Mouse (Mus musculus) urinary bladder, postnatal 4 days (tissue): Measurements from ENCODE around the gene Ak5.
"Not testable (repeated sequence)": the region's sequence is repeated elsewhere in the genome, so short reads cannot be mapped to it uniquely, and the experiment has no call there.

Experiments
- DNase-seq, 2 experiments: peaks; one replicate each; pipeline ENCODE4 v3.0.0; 2021 to 2022; ENCODE audit warnings: low spot score in 2 of 2

The Ak5 gene

DNA sequence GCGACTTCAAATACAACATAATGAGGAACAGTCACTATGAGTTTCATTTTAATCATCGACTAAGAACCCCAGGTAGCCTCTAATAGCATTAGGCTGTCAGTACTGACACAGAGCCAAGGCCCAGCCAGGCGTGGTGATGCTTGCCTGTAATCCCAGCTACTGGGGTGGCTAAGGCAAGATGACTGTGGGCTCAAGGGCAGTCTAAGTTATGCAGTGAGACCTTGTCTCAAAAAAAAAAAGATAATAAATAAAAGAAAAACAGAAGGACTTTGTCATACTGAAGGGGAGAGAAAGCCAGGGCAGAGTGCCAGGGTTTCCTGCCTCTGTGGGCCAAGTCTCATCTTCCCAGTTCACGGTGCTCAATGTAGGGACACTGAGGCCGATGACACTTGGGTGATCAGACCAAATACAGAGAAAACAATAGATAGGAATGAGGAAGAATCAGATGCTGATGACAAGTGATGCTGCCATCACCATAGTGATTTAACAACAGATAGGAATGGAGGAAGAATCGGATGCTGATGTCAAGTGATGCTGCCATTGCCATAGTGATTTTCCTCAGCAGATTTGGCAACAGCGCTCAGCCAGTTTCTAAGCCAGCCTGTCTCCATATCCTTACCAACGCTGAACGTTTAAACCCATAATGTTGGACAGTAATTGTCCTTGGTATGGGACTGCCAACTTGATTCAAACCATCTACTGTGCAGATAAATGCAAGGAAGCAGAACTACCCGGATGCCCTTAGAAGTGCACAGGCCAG, 42.9 kb downstream of the Ak5 start:
- no peak for DNase-seq

DNA sequence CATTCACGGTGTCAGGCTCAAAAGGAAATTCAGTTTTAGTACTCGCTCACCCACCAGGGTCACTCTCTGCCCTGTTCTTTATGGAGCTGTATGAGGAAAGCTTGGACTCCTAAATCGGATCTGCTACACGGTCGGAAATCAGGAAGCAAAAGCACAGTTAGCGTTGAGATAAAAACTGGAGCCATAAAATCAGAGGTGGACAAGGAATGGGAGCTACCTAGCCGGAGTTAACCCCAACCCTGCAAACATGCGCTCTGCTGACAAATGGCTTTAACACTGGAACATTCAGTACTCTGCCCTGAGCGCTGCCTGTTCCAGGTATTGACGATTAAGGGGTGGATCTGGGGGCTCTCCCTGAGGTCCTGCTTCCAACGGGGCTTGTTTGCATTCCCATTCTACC, 47.6 kb downstream of the Ak5 start:
- DNase-seq = no peak

DNA sequence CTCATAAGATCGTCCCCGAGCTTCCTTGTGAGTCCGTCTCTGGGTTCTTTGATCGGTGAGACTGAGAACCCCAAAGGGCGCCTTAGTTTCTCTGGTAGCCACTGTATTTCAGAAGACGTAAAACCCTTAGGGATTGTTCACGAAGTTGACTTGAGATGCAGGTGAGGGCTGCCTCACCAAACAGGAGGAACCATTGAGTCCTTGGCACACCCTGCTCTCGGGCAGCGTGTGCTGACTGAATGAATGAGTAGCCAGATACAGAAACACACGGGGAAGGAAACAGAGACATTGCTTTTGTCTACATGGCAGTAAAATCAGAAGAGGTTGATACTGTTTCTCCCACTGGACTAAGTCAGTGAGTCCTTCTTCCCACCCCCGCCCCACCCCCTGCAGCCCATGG, 48.1 kb downstream of the Ak5 start:
- no peak for DNase-seq

DNA sequence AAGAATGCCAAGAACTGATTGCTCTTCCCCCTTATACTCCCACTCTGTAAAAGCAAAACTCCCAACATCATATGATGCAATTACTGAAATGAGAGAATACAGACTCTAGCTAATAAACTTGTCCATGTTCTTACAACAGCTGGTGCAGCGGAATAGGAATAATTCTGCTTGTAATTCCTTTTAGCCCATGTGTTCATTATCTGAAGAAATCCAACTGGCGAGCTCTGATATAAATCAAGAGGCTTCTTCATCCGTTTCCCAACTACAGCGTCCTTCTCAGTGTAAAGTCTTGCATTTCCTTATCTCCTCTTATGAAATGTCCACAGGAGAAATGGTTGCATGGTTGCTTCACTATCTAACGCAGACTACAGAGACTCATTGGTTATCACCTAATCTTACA, 59.1 kb downstream of the Ak5 start:
- no peak for DNase-seq

DNA sequence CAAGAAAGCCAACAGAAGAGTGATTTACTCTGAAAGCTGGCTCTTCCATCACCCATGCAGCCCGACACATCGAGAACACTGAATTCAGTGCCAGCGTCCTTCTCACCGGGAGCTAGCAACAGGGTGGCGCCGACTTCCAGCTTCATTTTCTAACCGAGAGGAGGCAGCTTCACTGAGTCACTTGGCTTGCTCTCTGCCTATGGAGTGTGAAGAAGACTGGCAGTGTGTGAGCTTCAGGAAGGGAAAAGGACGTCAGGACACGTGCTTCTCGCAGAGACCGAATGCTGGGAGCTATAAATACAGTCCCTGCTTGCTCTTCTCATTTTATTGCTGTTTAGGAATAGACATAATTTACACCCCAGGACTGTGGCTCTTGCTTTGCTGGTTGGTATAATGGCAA, 62.3 kb downstream of the Ak5 start:
- no peak for DNase-seq

DNA sequence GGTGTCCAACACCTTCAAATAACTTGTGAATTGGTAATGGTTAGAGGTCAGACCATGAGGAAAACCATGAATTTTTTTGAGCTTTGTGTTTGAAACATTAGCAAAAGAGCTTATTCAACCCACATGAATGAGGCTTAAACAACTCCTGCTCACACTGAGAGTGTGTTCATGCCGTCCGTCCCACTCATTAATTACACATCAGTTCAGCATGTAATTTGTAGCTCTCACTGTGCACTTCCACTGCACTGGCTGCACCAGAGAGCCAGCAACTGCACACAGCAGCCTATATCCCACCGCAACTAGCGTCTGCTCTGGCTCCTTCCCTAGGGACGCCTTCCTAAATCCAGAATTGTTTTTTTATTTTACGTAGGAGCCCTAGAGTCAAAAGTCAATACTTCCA, 68.5 kb downstream of the Ak5 start:
- no peak for DNase-seq

DNA sequence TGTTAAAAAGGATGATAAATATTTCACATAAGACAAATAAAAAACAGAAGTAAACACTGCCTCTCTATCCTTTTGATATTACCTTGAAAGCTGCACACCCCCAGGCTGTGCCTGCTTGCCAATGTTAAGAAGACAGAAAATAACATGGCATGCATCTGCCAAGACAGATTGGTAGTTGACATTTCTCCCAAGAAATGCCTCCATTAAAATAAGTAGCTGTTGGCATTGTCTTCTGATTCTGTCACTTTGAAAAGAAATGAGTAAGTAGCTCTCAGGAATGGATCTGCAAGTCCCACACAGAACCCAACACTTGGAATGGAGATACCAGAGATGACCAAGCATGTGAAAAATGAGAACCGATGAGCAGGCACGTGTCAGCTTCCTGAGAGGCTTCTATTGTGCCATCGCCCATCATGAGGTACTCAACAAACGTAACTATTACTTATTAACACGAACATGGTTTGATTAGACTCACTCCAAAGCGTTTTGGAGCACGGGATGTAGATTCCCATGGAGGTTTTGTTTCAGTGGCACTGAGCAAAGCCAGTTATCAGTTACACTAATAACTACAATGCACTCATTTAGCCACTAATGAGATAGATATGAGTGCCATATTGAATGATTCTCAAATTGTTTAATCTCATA, 71.6 kb downstream of the Ak5 start:
- no peak for DNase-seq

DNA sequence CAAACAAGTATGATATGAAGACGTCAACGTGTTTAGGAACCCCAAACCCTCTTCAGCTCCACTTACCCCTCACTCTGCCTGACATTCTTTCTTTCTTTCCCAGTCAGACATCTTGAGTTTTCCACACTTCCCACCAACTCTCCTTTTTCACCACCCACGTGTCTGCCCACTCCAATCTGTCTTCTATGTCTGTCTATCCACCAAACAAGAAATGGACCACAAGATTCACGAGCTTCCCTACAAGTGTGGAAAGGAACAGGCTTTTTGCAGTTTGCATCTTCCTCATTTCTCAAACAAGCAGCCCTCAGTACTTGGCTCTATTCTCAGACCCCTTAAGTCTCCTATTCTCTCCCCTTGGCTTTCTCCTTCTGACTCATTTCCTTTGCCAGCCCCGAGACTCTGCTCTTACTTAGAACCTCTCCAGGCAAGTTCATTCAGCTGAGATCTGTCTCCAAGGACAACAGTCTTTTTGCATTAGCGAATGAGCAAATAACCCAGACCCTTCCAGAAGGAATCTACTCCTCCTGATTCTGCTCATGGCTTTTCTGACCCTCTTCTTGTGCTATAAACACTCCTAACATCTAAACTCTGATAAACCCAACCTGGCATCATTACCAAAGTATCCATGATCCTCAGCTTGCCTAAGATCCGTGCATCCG, 75.3 kb downstream of the Ak5 start:
- DNase-seq = no peak

DNA sequence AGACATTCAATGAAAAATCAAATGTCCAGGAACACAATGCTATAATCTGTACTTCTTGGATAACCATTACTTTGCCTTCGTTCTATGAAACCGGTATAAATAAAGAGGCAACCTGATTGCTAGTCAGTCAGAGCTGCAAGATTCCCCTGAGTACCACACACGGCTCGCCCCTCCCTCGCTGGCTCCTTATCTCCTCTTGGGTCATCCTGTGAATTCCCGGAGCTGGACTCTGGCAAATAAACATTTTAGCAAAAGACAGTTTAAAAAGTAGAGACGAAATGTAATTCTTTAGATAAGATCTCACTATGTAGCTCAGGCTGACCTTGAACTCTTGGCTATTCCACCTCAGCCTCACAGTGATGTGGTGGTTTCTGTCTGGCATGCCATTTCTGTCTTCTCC, 77.7 kb downstream of the Ak5 start:
- no peak for DNase-seq

DNA sequence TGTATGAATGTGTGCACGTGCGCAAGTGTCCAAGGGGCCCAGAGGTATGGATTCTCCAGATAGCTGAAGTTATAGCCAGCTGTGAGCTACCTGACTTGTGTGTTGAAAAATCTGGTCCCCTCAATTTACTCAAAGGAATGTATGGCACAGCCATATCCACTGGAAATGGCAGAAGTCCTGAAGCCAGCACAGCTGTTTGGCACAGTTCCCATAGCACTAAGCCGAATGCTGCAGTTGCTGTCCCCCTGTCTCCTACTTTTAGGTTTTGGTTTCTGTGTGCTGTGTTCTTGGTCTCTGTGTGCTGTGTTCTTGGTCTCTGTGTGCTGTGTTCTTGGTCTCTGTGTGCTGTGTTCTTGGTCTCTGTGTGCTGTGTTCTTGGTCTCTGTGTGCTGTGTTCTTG, 79.1 kb downstream of the Ak5 start:
- not testable (repeated sequence) for DNase-seq

DNA sequence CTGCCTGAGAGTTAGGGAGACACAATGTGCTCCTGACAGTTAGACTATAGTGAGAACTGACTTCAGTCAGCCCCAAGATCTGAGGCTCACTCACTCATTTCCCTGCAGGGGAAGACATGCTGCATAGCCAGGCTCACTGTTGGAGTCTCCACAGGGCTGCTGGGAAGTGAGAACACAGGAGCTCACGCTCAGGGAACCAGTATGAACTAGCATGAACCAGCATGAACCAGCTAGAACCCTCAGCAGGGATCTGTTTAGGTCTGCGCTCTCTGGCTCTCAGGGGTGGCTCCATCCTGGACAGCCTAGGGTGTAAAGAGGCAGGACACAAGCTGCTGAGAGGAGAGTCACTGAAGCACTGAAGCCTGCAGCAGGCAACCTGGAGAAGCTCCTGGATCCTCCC, 81.2 kb downstream of the Ak5 start:
- DNase-seq = no peak

DNA sequence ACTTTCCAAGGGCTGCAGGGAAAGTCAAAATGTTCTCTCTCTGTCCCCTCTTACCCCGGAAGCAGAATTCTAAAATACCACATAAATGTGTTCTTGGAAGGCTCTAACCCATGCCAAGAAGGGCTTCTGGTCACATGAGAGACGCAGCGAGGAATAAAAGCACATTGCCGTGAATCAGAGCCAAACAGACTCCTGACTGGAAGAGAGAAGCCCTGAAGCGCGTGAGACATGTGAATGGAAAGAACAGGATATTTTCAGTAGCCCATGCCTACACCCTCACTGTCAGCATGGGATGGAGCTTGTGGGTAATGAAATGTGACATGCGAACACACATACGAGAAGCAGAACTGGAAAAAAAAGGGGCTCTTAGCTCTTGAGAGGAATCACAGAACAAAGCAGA, 82.0 kb downstream of the Ak5 start:
- DNase-seq = no peak

DNA sequence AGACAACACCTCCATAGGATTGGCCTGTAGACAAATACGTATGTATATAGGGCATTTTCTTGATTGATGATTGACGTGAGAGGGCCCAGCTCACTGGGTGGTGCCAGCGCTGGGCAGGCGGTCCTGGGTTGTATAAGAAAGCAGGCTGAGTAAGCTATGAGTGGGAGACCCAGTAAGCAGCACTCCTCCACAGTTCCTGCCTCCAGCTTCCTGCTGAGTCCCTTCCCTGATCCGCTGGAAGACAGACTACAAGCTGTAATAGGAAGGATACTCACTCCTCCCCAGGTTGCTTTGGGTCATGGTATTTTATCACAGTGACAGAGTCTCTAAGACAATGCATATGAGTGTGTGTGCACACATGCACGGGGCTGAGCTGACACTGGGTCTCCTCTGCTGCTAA, 82.6 kb downstream of the Ak5 start:
- no peak for DNase-seq

DNA sequence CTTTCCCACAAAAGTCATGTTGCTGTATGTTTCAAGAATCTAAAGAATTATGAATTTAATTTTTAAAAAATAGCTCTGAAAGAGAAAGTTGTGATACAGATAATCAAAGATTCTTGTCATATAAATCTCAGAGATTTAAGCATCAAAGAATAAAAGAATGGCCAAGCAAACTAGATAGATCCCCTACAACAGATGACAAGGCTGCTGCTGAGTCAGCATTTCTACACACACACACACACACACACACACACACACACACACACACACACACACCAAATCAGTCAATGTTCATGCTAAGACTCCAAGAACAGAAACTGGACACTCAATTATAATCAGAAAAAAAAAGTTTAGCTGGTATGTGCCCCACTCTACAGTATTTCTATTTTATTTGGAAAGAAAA, 85.1 kb downstream of the Ak5 start:
- DNase-seq = no peak

DNA sequence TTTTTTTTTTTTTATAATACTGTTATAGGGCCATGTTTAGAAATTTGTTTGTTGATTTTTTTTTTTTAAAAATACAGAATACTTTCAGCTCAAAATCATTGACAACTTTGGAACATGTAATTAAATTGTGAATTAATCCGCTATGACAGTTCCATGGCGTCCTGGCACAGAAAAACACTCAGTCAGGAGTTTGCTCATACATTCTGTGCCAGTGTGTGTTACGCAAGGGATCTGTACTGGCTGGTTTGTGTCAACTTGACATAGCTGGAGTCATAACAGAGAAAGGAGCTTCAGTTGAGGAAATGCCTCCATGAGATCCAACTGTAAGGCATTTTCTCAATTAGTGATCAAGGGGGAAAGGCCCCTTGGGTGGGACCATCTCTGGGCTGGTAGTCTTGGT, 86.3 kb downstream of the Ak5 start:
- DNase-seq = not testable (repeated sequence)

DNA sequence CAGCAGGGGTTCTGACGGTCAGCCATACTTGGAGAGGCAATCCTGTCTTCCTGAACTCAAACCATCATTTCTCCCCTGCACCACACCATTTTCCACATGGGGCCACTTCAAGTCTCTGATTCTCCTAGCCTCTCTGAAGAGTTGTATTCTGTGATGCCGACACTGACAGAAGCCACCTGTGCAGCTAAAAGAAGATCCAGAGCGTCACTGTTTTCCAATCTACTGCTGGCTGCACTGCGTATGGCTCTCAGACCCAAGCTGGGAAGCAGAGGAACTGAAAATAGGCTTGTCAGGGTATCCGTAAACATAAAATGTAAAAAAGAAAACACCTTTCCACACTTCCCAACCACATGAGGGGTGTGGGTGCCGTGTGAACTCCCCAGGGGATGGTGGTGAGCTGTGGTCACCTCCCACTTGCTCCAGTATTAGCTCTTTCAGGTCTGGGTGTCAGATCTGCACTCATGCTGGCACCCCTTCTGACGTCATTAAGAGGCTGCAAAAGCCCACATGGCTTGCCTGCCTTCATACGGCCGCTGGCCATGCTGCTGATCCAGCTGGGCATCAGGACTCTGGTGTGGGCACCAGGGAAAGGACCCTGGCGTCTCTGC, 88.1 kb downstream of the Ak5 start:
- no peak for DNase-seq

DNA sequence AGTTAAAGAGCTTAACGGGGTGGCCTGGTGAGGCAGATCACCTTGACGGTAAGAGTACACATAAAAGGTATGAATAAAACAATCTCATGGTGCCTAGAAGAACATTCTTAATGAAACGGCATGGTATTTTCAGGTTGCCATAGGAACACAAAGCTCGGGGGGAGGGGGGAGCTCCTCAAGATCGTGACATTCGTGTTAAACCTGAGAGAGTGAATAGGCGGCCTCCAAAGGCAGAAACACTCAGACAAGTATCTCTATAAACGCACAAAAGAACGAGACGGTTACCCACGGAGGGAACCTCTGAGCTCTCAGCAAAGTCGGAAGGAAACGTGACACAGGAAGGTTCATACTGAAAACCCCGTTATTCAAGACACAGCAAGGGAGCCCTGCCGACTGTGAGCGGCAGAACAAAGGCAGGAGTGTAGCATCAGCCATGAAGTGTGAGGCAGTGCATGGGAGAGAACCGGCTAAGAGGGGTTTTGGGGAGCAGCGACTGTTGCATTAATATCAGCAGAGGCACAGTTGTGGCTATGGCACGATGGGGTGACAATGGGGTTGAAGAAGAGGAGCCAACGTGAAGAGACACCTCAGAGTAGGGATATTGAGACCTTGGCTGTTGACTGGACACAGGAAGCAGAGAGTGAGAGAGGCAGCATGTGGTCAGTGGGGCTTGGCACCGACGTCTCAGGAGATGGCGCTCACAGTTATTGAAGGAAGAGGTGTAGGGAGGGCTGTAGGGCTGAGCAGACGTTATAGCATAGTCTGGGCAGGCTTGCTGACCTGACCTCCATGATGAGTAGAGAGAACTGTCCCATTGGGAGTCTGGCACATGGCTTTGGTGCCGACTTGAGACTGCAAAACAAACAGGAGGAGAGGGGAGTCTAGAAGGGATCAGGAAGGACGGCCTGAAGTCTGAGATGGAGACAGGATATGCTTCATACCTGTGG, 89.6 kb downstream of the Ak5 start:
- no peak for DNase-seq

DNA sequence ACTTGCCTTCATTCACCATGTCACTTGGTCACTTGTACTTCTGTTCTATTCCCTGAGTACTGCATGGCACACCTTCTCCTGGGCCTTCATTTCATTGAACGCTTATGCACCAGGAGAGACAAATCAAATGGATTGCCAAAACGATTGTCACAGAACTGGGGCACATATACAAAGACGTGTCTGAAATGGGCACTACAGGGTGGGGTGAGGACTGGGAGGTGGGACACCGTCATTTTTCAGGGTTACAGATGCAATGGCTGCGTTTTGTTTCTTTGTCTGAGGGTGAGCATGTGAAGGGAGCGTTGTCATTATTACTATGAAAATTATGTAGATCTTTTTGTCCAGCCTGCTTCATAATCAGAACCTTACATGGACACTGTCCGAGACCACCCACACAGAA, 90.4 kb downstream of the Ak5 start:
- DNase-seq = no peak

DNA sequence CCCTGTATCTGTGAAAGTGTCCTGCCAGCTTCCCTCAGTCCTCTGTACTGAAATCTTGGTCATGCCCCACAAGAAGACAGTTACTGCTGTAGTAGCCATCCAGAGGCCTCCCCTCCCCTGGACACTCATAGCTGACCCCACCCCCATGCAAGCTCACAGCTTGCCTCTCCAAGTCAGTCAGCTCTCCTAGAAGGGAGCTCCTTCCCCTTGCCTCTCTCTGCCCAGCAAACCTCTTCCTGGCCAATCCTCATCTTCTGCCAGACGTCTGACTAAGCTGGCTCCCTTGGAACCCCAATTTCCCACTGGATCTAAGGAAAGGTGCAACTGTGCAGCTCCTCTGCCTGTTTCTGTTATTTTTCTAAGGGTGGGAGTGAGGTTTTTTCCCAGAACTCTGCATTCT, 90.9 kb downstream of the Ak5 start:
- no peak for DNase-seq

DNA sequence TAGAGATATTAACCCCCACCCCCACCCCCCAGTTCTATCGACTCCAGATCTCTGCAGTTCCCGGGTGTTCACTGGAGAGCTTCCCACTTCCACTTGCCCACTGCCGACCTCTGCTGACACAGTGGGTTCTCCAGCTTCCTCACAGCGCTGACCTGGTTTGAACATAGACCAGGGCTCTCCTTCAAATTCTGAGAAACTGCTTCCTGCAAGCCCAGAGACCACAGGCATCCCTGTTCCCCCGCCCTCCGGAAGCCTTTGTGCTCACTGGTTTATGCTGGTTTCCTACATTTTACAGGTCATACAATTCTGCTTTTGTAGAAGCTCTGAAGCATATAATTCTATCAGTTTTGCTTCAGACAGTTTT, 98.9 kb downstream of the Ak5 start:
- DNase-seq = no peak

DNA sequence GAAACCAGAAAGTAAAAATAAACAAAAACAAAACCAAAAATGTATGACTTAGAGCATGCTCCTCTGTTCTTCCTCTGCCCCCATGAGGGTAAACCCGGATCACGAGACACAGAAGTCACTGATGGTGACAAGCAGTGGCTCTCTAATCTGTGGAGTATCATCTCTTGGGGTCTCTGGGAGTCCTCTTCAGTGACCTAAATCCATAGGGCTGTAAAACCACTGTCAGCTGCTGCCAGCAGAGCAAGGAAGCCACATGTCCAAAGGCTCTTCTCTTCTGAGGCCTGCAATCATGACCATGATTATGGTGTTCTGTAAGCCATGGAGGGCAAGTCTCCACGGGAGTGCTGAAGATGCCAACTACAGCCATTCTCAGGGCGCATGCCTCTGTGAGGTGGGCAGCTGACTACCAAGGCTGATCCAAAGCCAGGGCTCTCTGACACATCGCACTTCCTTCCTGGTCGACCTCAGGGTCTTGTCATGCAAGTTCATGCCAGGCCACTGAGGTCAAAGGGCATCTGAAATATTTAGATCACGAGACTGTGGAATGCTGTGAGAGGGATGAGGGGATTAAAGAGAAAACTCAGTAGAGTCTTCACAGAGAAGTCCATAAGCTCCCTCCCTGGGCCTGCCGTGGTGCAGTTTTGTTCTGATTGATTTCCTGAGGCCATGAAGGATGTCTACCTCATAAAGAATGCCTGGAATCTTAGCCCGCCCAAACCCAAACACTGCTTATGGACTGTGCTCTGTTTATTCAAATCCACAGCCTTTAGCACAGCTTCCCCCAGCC, 99.5 kb downstream of the Ak5 start:
- DNase-seq = no peak
